Mouse (Mus musculus): ENCODE results near the gene Cldn20. TPM values are rescaled to one million over a fixed set of nuclear protein-coding genes. Genes with fewer than 3 reads are reported as not detected.

The Cldn20 gene
- not detected for total RNA-seq (2018; cell fraction: chromatin; rRNA removed)
- total RNA-seq (2018; cell fraction: cytosol; rRNA removed): not detected
- total RNA-seq (2018; cell fraction: nucleus; rRNA removed): not detected
- polyA plus RNA-seq (2018): not detected in 3 replicates

- 94% methylated on average over 4 of the region's 4 CpGs for WGBS (ENCODE audit: missing documents)
- H3K27ac ChIP-seq: no peak within 1 kb of the TSS
These were observed at the start of gene Cldn20 for GRCm38 (mm10) chr17:3532254-3532653. TSS of gene Cldn20 (plus strand) at chr17:3532554.

GRCm38 (mm10) chr17:3483091-3483490 is 49.3 kb upstream of the Cldn20 start:
- Histone ChIP-seq H3K36me3 (ENCODE audit: inconsistent target) (no peaks in the 10 kb centered on the region), H3K4me3 (ENCODE audit: inconsistent target) (no peak overlapping the region), H3K27ac (no peak overlapping the region), H3K79me2 (ENCODE audit: inconsistent target) (no peaks in the 10 kb centered on the region)
- WGBS (ENCODE audit: missing documents): 90% methylated on average over 8 of the region's 8 CpGs

More at GRCm38 (mm10) chr17:3532254-3532653, at the start of gene Cldn20:
- no peak within 1 kb of the TSS for H3K4me3 ChIP-seq (ENCODE audit: inconsistent target)
- no peaks in the 10 kb centered on the region for H3K79me2 ChIP-seq (ENCODE audit: inconsistent target)
- H3K36me3 ChIP-seq (ENCODE audit: inconsistent target): no peaks in the 10 kb centered on the region

GRCm38 (mm10) chr17:3485851-3486250 is 46.5 kb upstream of the Cldn20 start:
- Histone ChIP-seq H3K27ac (no peak overlapping the region), H3K36me3 (ENCODE audit: inconsistent target) (no peaks in the 10 kb centered on the region), H3K4me3 (ENCODE audit: inconsistent target) (no peak overlapping the region), H3K79me2 (ENCODE audit: inconsistent target) (no peaks in the 10 kb centered on the region)
- 91% methylated on average over 7 of the region's 7 CpGs for WGBS (ENCODE audit: missing documents)

- H3K27ac ChIP-seq: no peak overlapping the region
- no peak overlapping the region for H3K4me3 ChIP-seq (ENCODE audit: inconsistent target)
- no peaks in the 10 kb centered on the region for H3K79me2 ChIP-seq (ENCODE audit: inconsistent target)
- WGBS (ENCODE audit: missing documents): 94% methylated on average over 4 of the region's 4 CpGs
- H3K36me3 ChIP-seq (ENCODE audit: inconsistent target): no peaks in the 10 kb centered on the region
These were observed 45.1 kb upstream of the Cldn20 start for GRCm38 (mm10) chr17:3487211-3487610.

- 84% methylated on average over 12 of the region's 12 CpGs for WGBS (ENCODE audit: missing documents)
- H3K36me3 ChIP-seq (ENCODE audit: inconsistent target): no peaks in the 10 kb centered on the region
- no peaks in the 10 kb centered on the region for H3K79me2 ChIP-seq (ENCODE audit: inconsistent target)
- no peak overlapping the region for H3K4me3 ChIP-seq (ENCODE audit: inconsistent target)
- H3K27ac ChIP-seq: no peak overlapping the region
These were observed 44.4 kb upstream of the Cldn20 start for GRCm38 (mm10) chr17:3487721-3488601.

GRCm38 (mm10) chr17:3490216-3490895 is 42.0 kb upstream of the Cldn20 start:
- no peaks in the 10 kb centered on the region for H3K36me3 ChIP-seq (ENCODE audit: inconsistent target)
- H3K79me2 ChIP-seq (ENCODE audit: inconsistent target): no peaks in the 10 kb centered on the region
- no peak overlapping the region for H3K4me3 ChIP-seq (ENCODE audit: inconsistent target)
- H3K27ac ChIP-seq: no peak overlapping the region
- 65% methylated on average over 11 of the region's 11 CpGs for WGBS (ENCODE audit: missing documents)

- Histone ChIP-seq H3K4me3 (ENCODE audit: inconsistent target) (no peak overlapping the region), H3K36me3 (ENCODE audit: inconsistent target) (no peaks in the 10 kb centered on the region), H3K27ac (no peak overlapping the region), H3K79me2 (ENCODE audit: inconsistent target) (no peaks in the 10 kb centered on the region)
- 23% methylated on average over 5 of the region's 5 CpGs for WGBS (ENCODE audit: missing documents)
These were observed 41.3 kb upstream of the Cldn20 start for GRCm38 (mm10) chr17:3491065-3491464.

- WGBS (ENCODE audit: missing documents): 93% methylated on average over 6 of the region's 6 CpGs
- Histone ChIP-seq H3K4me3 (ENCODE audit: inconsistent target) (no peak overlapping the region), H3K27ac (no peak overlapping the region), H3K36me3 (ENCODE audit: inconsistent target) (no peaks in the 10 kb centered on the region), H3K79me2 (ENCODE audit: inconsistent target) (no peaks in the 10 kb centered on the region)
These were observed 40.7 kb upstream of the Cldn20 start for GRCm38 (mm10) chr17:3491667-3492066.

GRCm38 (mm10) chr17:3495576-3495975 is 36.8 kb upstream of the Cldn20 start:
- Histone ChIP-seq H3K79me2 (ENCODE audit: inconsistent target) (no peaks in the 10 kb centered on the region), H3K27ac (no peak overlapping the region), H3K36me3 (ENCODE audit: inconsistent target) (no peaks in the 10 kb centered on the region), H3K4me3 (ENCODE audit: inconsistent target) (no peak overlapping the region)
- 78% methylated on average over 2 of the region's 2 CpGs for WGBS (ENCODE audit: missing documents)

- no peak overlapping the region for H3K27ac ChIP-seq
- no peaks in the 10 kb centered on the region for H3K79me2 ChIP-seq (ENCODE audit: inconsistent target)
- WGBS (ENCODE audit: missing documents): 96% methylated on average over 3 of the region's 3 CpGs
- H3K4me3 ChIP-seq (ENCODE audit: inconsistent target): no peak overlapping the region
- H3K36me3 ChIP-seq (ENCODE audit: inconsistent target): no peaks in the 10 kb centered on the region
These were observed 36.3 kb upstream of the Cldn20 start for GRCm38 (mm10) chr17:3496080-3496479.

GRCm38 (mm10) chr17:3498086-3498485 is 34.3 kb upstream of the Cldn20 start:
- Histone ChIP-seq H3K27ac (no peak overlapping the region), H3K36me3 (ENCODE audit: inconsistent target) (no peaks in the 10 kb centered on the region), H3K4me3 (ENCODE audit: inconsistent target) (no peak overlapping the region), H3K79me2 (ENCODE audit: inconsistent target) (no peaks in the 10 kb centered on the region)
- 36% methylated on average over 3 of the region's 3 CpGs for WGBS (ENCODE audit: missing documents)

GRCm38 (mm10) chr17:3498580-3498979 is 33.8 kb upstream of the Cldn20 start:
- WGBS (ENCODE audit: missing documents): 93% methylated on average over 3 of the region's 3 CpGs
- Histone ChIP-seq H3K79me2 (ENCODE audit: inconsistent target) (no peaks in the 10 kb centered on the region), H3K4me3 (ENCODE audit: inconsistent target) (no peak overlapping the region), H3K27ac (no peak overlapping the region), H3K36me3 (ENCODE audit: inconsistent target) (no peaks in the 10 kb centered on the region)

GRCm38 (mm10) chr17:3499468-3499867 is 32.9 kb upstream of the Cldn20 start:
- H3K79me2 ChIP-seq (ENCODE audit: inconsistent target): no peaks in the 10 kb centered on the region
- no peak overlapping the region for H3K27ac ChIP-seq
- no peak overlapping the region for H3K4me3 ChIP-seq (ENCODE audit: inconsistent target)
- H3K36me3 ChIP-seq (ENCODE audit: inconsistent target): no peaks in the 10 kb centered on the region
- WGBS (ENCODE audit: missing documents): 88% methylated on average over 8 of the region's 8 CpGs

GRCm38 (mm10) chr17:3500076-3500475 is 32.3 kb upstream of the Cldn20 start:
- H3K36me3 ChIP-seq (ENCODE audit: inconsistent target): no peaks in the 10 kb centered on the region
- 97% methylated on average over 6 of the region's 6 CpGs for WGBS (ENCODE audit: missing documents)
- no peaks in the 10 kb centered on the region for H3K79me2 ChIP-seq (ENCODE audit: inconsistent target)
- no peak overlapping the region for H3K4me3 ChIP-seq (ENCODE audit: inconsistent target)
- no peak overlapping the region for H3K27ac ChIP-seq

GRCm38 (mm10) chr17:3500936-3501335 is 31.4 kb upstream of the Cldn20 start:
- Histone ChIP-seq H3K4me3 (ENCODE audit: inconsistent target) (no peak overlapping the region), H3K79me2 (ENCODE audit: inconsistent target) (no peaks in the 10 kb centered on the region), H3K36me3 (ENCODE audit: inconsistent target) (no peaks in the 10 kb centered on the region), H3K27ac (no peak overlapping the region)
- WGBS (ENCODE audit: missing documents): 79% methylated on average over 4 of the region's 4 CpGs
